Mouse (Mus musculus) right cerebral cortex, postnatal 4 days (tissue): ENCODE measurements around the gene Fam227a.

Source experiments
- DNase-seq: peaks from one replicate; pipeline ENCODE4 v3.0.0-alpha.2; 2022

Fam227a gene

GRCm38 (mm10) chr15:79615501-79615900 lies 43.3 kb downstream of the Fam227a start:
- DNase-seq: no peak

GRCm38 (mm10) chr15:79609226-79609625 lies 49.5 kb downstream of the Fam227a start:
- DNase-seq: no peak

GRCm38 (mm10) chr15:79608214-79608613 lies 50.5 kb downstream of the Fam227a start:
- no peak for DNase-seq

- DNase-seq: no peak
Observed at GRCm38 (mm10) chr15:79607757-79608156, 51.0 kb downstream of the Fam227a start.

- DNase-seq: no peak
Observed at GRCm38 (mm10) chr15:79606161-79606560, 52.6 kb downstream of the Fam227a start.

- DNase-seq: peak; percentile 55
Observed at GRCm38 (mm10) chr15:79604990-79605665, 53.6 kb downstream of the Fam227a start, which contains the start of gene Dmc1. Gene Dmc1 (minus strand): TSS chr15:79605109.

GRCm38 (mm10) chr15:79600176-79600575 lies 58.6 kb downstream of the Fam227a start:
- DNase-seq: no peak

GRCm38 (mm10) chr15:79598715-79599114 lies 60.0 kb downstream of the Fam227a start:
- DNase-seq: no peak

- no peak for DNase-seq
Observed at GRCm38 (mm10) chr15:79581581-79581980, 77.2 kb downstream of the Fam227a start.

- no peak for DNase-seq
Observed at GRCm38 (mm10) chr15:79577671-79578426, 80.9 kb downstream of the Fam227a start.

GRCm38 (mm10) chr15:79576947-79577346 lies 81.8 kb downstream of the Fam227a start:
- no peak for DNase-seq

GRCm38 (mm10) chr15:79575543-79576222 lies 83.1 kb downstream of the Fam227a start:
- no peak for DNase-seq

- DNase-seq: no peak
Observed at GRCm38 (mm10) chr15:79562417-79562816, 96.3 kb downstream of the Fam227a start.

GRCm38 (mm10) chr15:79559649-79560048 lies 99.1 kb downstream of the Fam227a start:
- no peak for DNase-seq
